Mouse (Mus musculus): Measurements from ENCODE around the gene Gm45062. TPM values are rescaled to one million over a fixed set of nuclear protein-coding genes. Genes with fewer than 3 reads are reported as not detected.

Gene Gm45062
- total and polyA plus RNA-seq, 3 experiments = 2.2 to 3.6 TPM; not detected in 1

DNA sequence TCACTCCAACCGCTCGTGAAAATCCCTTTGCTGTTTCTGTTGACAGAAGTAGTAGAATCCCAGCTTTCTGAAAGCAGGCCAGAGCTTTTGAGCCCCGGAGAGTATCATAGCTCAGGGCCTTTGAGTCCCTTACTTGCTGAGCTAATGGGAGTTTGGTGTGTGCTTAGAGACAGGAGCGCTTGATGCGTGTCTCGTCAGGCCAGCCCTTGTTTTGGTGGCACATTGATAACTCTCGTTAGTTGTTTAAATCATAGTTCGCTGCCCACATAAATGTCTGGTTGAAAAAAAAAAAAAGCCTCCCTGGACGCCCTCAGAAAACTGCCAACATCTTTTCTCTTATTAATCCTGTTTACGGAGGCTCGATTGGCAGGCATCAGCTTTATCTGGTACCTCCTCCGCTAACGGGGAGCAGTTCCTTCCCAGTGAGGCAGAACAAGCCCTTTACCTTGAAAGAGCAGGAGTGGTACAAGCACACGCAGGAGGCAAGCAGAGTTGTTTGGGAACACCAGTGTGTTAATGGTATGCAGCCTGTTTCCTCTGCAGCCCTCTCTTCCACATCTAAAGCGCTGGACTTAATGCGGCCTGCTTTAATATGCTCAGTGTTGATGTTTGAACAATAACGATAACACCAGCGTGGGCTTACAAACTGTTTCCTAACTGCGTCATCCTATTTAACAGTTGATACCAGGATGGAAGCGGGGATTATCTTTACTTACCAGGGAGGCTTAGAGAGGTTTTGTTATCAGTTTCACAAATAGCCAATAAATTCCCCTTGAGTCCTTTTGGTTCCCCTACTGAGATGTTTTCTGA is 228.0 kb downstream of the Gm45062 start (continued):
- TF ChIP-seq TAL1 (IDR thresholded peaks at IDR 0.05; ENCODE audit: low read length) = peak; percentile 93
- no peak for TF ChIP-seq UBTF (IDR thresholded peaks at IDR 0.05; ENCODE audit: borderline replicate concordance, insufficient read depth, low read depth, low read length)
- no peak for TF ChIP-seq MXI1 (IDR thresholded peaks at IDR 0.05; ENCODE audit: low read depth, low read length)
- no peak; the same call in 1 of the 2 replicates for TF ChIP-seq KAT2A (conservative IDR thresholded peaks at IDR 0.05; ENCODE audit: low read depth, low read length)

DNA sequence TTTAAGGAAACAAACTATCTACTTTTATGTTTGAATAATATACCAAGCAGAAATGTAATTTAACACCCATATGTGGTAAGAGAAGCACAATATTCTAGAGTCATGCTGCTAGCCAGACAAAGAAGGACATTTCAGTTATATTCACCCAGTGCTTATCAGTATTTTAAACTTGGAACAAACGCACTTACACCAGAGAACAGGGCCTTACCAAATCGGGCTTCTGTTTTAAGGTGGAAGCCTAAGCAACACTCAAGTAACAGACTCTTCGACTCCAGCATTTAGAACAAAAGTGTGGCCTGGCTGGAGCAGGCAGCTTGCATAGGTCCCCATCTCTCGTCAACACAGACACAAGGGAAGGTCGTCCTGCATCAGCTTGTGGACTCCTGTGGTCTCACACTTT is 229.0 kb downstream of the Gm45062 start:
- peak overlapping the region; percentile 31 to 42 for H3K4me3 ChIP-seq (ENCODE audit: control insufficient read depth in 1 of 2, insufficient read depth in 1 of 2, low read depth in 2 of 2, low read length in 2 of 2)
- no peaks in the 10 kb centered on the region for H3K9me3 ChIP-seq (replicated peaks; ENCODE audit: insufficient read depth, low read length)
- H3K36me3 ChIP-seq (ENCODE audit: control insufficient read depth in 1 of 2, insufficient read depth in 2 of 2, low read length in 2 of 2) = peaks cover 0 to 57% of the 10 kb centered on the region in 2 experiments; a peak in 2 of 4 replicates
- no peaks in the 10 kb centered on the region; the same call in 1 of the 2 replicates for H3K79me2 ChIP-seq (ENCODE audit: control insufficient read depth, insufficient read depth, low read length, poor library complexity)
- DNase-seq (ENCODE audit: low read depth, low spot score) = peak; percentile 80
- peak overlapping the region; percentile 97 for H3K27ac ChIP-seq (ENCODE audit: control insufficient read depth, low read depth, low read length)
- peaks cover 42 to 54% of the 10 kb centered on the region in 2 experiments for H3K4me1 ChIP-seq (ENCODE audit: control insufficient read depth in 1 of 2, insufficient read depth in 2 of 2, low read length in 2 of 2)
- no peak for TF ChIP-seq CHD1 (IDR thresholded peaks at IDR 0.05; ENCODE audit: low read depth, low read length)
- TF ChIP-seq MXI1 (IDR thresholded peaks at IDR 0.05; ENCODE audit: low read depth, low read length) = 0 out of 2 replicates have a peak, but pooled peaks have one; percentile 32
- peak; percentile 59 for TF ChIP-seq ETS1 (IDR thresholded peaks at IDR 0.05; ENCODE audit: low read depth, low read length)
- TF ChIP-seq NELFE (IDR thresholded peaks at IDR 0.05; ENCODE audit: low read depth, low read length) = 0 out of 2 replicates have a peak, but pooled peaks have one; percentile 25
- no peak; the same call in 1 of the 2 replicates for TF ChIP-seq SIN3A (IDR thresholded peaks at IDR 0.05; ENCODE audit: low read length)
- no peak for TF ChIP-seq BHLHE40 (IDR thresholded peaks at IDR 0.05; ENCODE audit: borderline replicate concordance, low read depth, low read length)
- peak; percentile 34 for TF ChIP-seq GATA1 (IDR thresholded peaks at IDR 0.05; ENCODE audit: low read depth, low read length)
- TF ChIP-seq JUND (IDR thresholded peaks at IDR 0.05; ENCODE audit: low read depth, low read length) = no peak
- TF ChIP-seq EP300 (IDR thresholded peaks at IDR 0.05; ENCODE audit: low read depth in 1 of 2, low read length in 2 of 2) = peak in 1 of 2 experiments; percentile 60; a peak in 3 of 4 replicates
- TF ChIP-seq MYC (IDR thresholded peaks at IDR 0.05; ENCODE audit: low read depth, low read length) = peak; percentile 57; the same call in 1 of the 2 replicates
- 0 out of 2 replicates have a peak, but pooled peaks have one; percentile 46 for TF ChIP-seq MYB (IDR thresholded peaks at IDR 0.05; ENCODE audit: low read depth, low read length)
- peak; percentile 55; the same call in 1 of the 2 replicates for TF ChIP-seq RCOR1 (IDR thresholded peaks at IDR 0.05; ENCODE audit: low read depth, low read length)
- peak; percentile 67; the same call in 1 of the 2 replicates for TF ChIP-seq ZMIZ1 (IDR thresholded peaks at IDR 0.05; ENCODE audit: low read depth, low read length)
- no peaks in the 10 kb centered on the region for H3K27me3 ChIP-seq (ENCODE audit: control insufficient read depth in 1 of 2, insufficient read depth in 2 of 2, low read length in 2 of 2)
- H3K9ac ChIP-seq (ENCODE audit: control insufficient read depth, low read depth, low read length, poor library complexity, severe bottlenecking) = peak overlapping the region; percentile 61
